Mouse (Mus musculus): ENCODE measurements around the gene Tatdn3.

- TF ChIP-seq CTCF (IDR thresholded peaks at IDR 0.05; ENCODE audit: borderline replicate concordance, control insufficient read depth, extremely low read depth, insufficient read depth, low read length, poor library complexity) (no peak), POLR2A (IDR thresholded peaks at IDR 0.05; ENCODE audit: control insufficient read depth, extremely low read depth, insufficient read depth, low read length, poor library complexity) (no peak)
These were observed 48.5 kb downstream of the Tatdn3 start for GRCm38 (mm10) chr1:191014271-191014670.

Data from thymus, adult 2 months (tissue).